Mouse (Mus musculus): ENCODE measurements around the gene Farp2.

GRCm38 (mm10) chr1:93567717-93568497 is 56.0 kb downstream of the Farp2 start:
- TF ChIP-seq CTCF (IDR thresholded peaks at IDR 0.05; ENCODE audit: low read depth) (no peak), EP300 (IDR thresholded peaks at IDR 0.05; ENCODE audit: low read depth) (no peak)

Data from heart, postnatal 0 days (tissue).